Mouse (Mus musculus) Patski (cell line): Measurements from ENCODE around the gene Nrxn2. TPM values are rescaled to one million over a fixed set of nuclear protein-coding genes. Genes with fewer than 3 reads are reported as not detected.
A peak's percentile ranks its signal among the peaks of the same experiment; 100 is the strongest.

Experiments used
- ATAC-seq: fragments of 100-300 bp; one replicate; pipeline ENCODE4 v1.8.0; 2021
- CTCF ChIA-PET: fragments of 350-600 bp; sonication (Branson Sonifier 250); formaldehyde crosslinking; loops from one replicate; lab custom pipeline; 2022; ENCODE audit warnings: inconsistent platforms; lab: Charles Lee
- POLR2A ChIA-PET: fragments of 350-600 bp; sonication (Branson Sonifier 250); formaldehyde crosslinking; loops from one replicate; lab custom pipeline; 2022; ENCODE audit warnings: antibody characterized with exemption, inconsistent platforms; lab: Charles Lee
- DNase-seq: peaks from one replicate; pipeline ENCODE4 v3.0.0-alpha.2; 2011; ENCODE audit warnings: low read depth, low spot score
- H3K27me3 ChIP-seq: fragments of 371-371 bp; one replicate; pipeline ENCODE4 v1.5.1; 2021
- CTCF ChIP-seq: fragments of 100-300 bp; IDR thresholded peaks from one replicate; pipeline ENCODE4 v1.5.1; 2021
- in situ Hi-C: fragments of 300-500 bp; cut with MboI; formaldehyde crosslinking; loops from 3 replicates; pipeline ENCODE4 v1.11.1; 2018; ENCODE audit warnings: low pct_unique_long_range_greater_than_20kb, mixed read lengths
- polyA plus RNA-seq: library from polyadenylated mRNA; unstranded; gene quantifications from one replicate; pipeline ENCODE4 v1.2.3, GENCODE M21; 2021

Gene Nrxn2
- polyA plus RNA-seq, 1 experiment from 2014 or later = not detected

DNA sequence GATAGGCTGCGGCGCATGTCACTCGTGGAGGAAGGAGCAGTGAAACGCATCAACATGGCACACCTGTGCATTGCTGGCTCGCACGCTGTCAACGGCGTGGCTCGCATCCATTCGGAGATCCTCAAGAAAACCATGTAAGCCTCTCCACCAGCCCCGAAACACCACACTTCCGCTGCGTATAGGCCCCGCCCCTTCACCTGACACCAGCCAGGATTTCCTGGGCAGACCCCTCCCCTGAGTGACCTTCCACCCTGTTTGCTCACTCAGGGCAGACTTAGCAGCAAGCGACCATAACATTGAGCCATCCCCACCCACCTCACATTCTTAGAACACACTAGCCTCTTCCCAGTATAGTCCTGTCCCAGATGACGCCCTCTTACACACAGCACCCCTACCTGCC, 28.7 kb upstream of the Nrxn2 start:
- TF ChIP-seq CTCF = no peak
- in situ Hi-C loops = no loop called here
- DNase-seq = no peak
- CTCF ChIA-PET = no interaction called here
- H3K27me3 ChIP-seq = no peaks in the 10 kb centered on the region
- no peak for ATAC-seq
- POLR2A ChIA-PET = interaction anchor here (0.6 kb wide), 1 partner anchor 9 kb away, joined by 3 read pairs; no protein-coding TSS in a partner anchor

- DNase-seq (no peak), ATAC-seq (no peak)
- ChIA-PET POLR2A (interaction anchor here (0.8 kb wide), 1 partner anchor 11 kb away, joined by 3 read pairs; no protein-coding TSS in a partner anchor), CTCF (no interaction called here)
- no peak for TF ChIP-seq CTCF
- H3K27me3 ChIP-seq = no peaks in the 10 kb centered on the region
- in situ Hi-C loops = no loop called here
Observed at GRCm38 (mm10) chr19:6390251-6390650, 28.3 kb upstream of the Nrxn2 start.

GRCm38 (mm10) chr19:6392743-6393393, 25.7 kb upstream of the Nrxn2 start:
- H3K27me3 ChIP-seq = no peaks in the 10 kb centered on the region
- POLR2A ChIA-PET = no interaction called here
- in situ Hi-C loops = no loop called here
- ATAC-seq (no peak), DNase-seq (no peak)
- TF ChIP-seq CTCF = no peak
- CTCF ChIA-PET = no interaction called here

- H3K27me3 ChIP-seq = no peaks in the 10 kb centered on the region
- ChIA-PET CTCF (no interaction called here), POLR2A (no interaction called here)
- DNase-seq = no peak
- no peak for ATAC-seq
- in situ Hi-C loops = no loop called here
- no peak for TF ChIP-seq CTCF
Observed at GRCm38 (mm10) chr19:6393637-6394036, 24.9 kb upstream of the Nrxn2 start.

DNA sequence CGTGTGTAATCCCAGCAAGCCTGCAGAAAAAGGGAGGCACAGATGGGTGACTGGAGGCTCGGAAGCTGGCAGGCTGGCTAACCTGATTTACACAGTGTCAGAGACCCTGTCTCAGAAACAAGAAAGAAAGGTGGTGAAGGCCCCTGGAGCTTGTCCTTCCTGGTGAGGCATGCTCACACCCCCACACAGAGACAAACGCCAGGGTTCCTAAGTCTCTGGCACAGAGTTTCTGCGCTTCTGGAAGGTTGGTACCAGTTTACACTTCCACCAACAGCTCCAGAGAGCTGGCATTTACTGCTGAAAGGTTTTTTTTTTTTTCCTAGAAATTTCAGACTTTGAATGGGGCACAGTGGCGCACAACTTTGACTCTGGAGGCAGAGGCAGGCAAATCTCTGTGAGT, 22.3 kb upstream of the Nrxn2 start:
- no peaks in the 10 kb centered on the region for H3K27me3 ChIP-seq
- ChIA-PET POLR2A (no interaction called here), CTCF (no interaction called here)
- DNase-seq (no peak), ATAC-seq (no peak)
- in situ Hi-C loops = no loop called here
- no peak for TF ChIP-seq CTCF

- in situ Hi-C loops = no loop called here
- no peak for TF ChIP-seq CTCF
- ATAC-seq (no peak), DNase-seq (no peak)
- ChIA-PET CTCF (no interaction called here), POLR2A (no interaction called here)
- H3K27me3 ChIP-seq = no peaks in the 10 kb centered on the region
Observed at GRCm38 (mm10) chr19:6397582-6398249, 20.8 kb upstream of the Nrxn2 start.

DNA sequence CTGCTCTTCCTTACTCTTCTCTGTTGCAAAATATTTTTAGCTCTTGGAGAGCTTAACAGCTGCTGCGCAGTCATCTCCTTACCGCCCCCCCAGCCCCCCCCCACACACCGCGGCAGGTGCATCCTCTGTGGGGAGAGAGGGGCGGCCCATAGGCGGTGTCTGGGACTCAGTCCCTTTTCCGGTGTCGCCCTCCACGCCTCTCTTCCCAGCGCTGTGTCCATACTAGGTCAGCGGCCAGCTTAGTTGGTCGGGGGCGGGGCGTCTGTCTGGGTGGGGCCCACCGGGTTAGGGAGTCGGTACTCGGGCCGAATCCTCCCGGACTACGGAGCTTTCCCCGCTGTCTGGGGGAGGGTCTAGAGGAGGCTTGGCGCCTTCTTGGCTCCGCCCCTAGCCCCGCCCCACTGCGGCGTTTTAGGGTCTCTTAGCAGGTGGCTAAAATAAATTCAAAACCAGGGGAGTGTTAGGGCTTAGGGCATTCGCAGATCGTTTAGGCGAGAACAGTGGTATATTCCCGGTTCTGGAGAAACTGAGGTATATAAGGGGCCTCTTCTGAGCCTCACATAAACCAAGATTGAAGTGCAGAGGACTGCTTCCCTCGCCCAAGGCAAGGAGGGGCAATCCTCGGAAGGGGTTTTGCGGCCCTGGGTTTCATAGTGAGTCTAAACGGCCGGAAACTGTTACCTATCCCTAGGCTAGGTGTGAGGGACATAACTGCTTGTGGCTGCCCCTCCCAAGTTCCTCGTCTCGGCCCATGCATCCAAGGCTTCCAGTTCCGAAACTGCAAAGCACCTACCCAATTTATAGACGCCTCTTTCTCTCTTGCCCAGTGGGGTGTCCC, 19.9 kb upstream of the Nrxn2 start:
- ChIA-PET CTCF (no interaction called here), POLR2A (interaction anchor here (1.0 kb wide), 1 partner anchor 16 kb away, joined by 3 read pairs; no protein-coding TSS in a partner anchor)
- DNase-seq (no peak), ATAC-seq (no peak)
- H3K27me3 ChIP-seq = peaks cover 6% of the 10 kb centered on the region
- in situ Hi-C loops = no loop called here
- TF ChIP-seq CTCF = no peak

- ATAC-seq (peak; percentile 24), DNase-seq (no peak)
- ChIA-PET CTCF (no interaction called here), POLR2A (no interaction called here)
- peaks cover 7% of the 10 kb centered on the region for H3K27me3 ChIP-seq
- no peak for TF ChIP-seq CTCF
- in situ Hi-C loops = no loop called here
Observed at GRCm38 (mm10) chr19:6399285-6400095, 19.0 kb upstream of the Nrxn2 start, which contains the start of gene Rasgrp2. Gene Rasgrp2, plus strand, starts transcription at chr19:6399340.

DNA sequence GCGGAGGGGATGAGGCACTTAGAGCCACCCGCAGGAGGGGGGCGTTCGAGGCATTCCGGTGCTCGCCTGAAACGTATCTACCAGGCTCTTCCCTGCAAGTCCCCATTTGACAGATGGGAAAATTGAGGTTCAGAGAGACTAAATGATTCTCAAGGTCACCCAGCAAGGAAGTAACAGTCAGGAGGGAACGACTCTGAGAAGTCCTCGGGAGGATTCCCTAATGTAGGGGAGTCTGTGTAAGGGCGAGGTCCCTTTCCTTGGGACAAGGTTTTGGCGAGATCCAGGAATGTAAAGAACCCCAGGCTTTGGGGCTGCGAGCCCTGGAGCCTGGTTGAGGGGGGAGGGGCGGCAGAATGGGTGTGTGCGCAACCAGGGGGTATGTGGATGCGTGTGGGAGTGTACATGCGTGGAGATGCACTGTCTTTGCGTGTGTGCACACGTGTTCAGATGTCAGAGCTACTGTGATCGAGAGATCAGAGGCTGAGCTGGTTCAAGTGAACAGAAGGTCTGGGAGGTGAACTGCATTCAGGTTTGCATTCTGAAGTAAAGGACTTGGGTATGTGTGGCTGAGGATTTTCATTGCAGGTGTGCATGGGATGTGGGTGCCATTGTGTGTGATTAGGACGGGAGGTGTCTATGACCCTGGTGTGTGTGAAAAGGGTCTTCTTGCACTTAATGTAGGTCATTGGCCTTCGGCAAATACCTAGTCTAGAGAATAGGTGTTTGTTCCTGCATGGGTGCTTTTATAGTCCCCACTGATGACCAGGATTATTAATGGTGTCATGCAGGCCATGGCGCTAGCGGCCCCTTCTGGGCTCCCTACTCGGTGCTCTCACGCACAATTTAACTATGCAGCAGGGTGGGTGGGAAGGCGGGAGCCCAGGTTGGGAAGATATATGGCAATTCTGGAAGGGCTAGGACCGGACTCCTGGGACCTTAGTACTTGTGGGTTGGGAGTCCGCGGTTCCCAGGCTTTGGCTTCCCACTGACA, 18.1 kb upstream of the Nrxn2 start:
- in situ Hi-C loops = no loop called here
- ChIA-PET CTCF (interaction anchor here (1.9 kb wide), 1 partner anchor 16 kb away, joined by 6 read pairs; the partner anchor contains the start of gene Pygm), POLR2A (interaction anchor here (0.6 to 1.2 kb wide), 2 partner anchors 16 to 26 kb away, joined by 3 to 4 read pairs; partner anchors contain the start of gene Pygm)
- no peak for TF ChIP-seq CTCF
- ATAC-seq = no peak
- H3K27me3 ChIP-seq = peaks cover 7% of the 10 kb centered on the region
- DNase-seq = no peak
